9 mouse cellular contexts compared by ENCODE assay signal in the genomic region with DNA sequence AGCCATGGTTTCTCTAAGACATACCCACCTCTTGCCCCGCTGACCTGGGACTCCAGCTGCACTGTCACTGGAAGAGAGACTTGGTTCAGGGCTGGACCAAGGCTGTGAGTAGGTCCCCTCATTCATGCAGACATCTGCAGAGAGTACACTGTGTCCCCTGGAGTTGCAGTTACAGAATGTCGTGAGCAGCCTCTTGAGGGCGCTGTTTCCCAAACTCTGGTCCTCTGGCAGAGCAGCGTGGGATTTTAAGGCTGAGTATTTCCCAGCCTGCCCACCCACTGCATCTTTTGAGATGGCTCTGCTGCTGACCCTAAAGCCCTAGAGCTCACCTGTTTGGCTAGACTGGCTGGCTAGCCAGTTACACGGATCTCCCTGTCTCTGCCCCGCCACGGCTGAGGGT. TPM values are rescaled to one million over a fixed set of nuclear protein-coding genes. Genes with fewer than 3 reads are reported as not detected.
DNase-seq lines count a peak whose midpoint lies in the region; ATAC-seq and TF ChIP-seq lines count a peak whose summit lies in the region.
"Had no signal": no experiment of that assay in that cellular context is flagged by ENCODE, and none has a peak within 500 bp of the region (broad histone marks: within the 10 kb centered on the region; RNA-seq: fewer than 3 reads in every experiment).

No protein-coding gene starts in this region.

- H3K27ac ChIP-seq in lung, embryonic 14.5 days (ENCODE audit: low read depth) = no peak overlapping the region
- H3K27ac ChIP-seq in lung, postnatal 0 days (ENCODE audit: low read length) = no peak overlapping the region

- no peaks in the 10 kb centered on the region for H3K4me1 ChIP-seq in lung, embryonic 14.5 days (ENCODE audit: insufficient read depth)
- no peaks in the 10 kb centered on the region for H3K4me1 ChIP-seq in lung, postnatal 0 days (ENCODE audit: insufficient read depth, low read depth, low read length)

- TF ChIP-seq EP300 in lung, postnatal 0 days (IDR thresholded peaks at IDR 0.05) = no peak

- no peak overlapping the region for H3K4me3 ChIP-seq in lung, embryonic 14.5 days (ENCODE audit: low read depth, low read length)
- no peak overlapping the region for H3K4me3 ChIP-seq in lung, postnatal 0 days (ENCODE audit: low read depth, low read length)
- H3K4me3 ChIP-seq: erythroblast, embryonic 14.5 days had no signal

- peak; percentile 69 for DNase-seq in adrenal gland, postnatal 14 days
- DNase-seq in adrenal gland, adult 2 months = no peak
- no peak for DNase-seq in lung, embryonic 14.5 days
- DNase-seq in lung, adult 18-20 months = no peak
- DNase-seq in lung, postnatal 0 days (ENCODE audit: low spot score) = no peak
- peak; percentile 66 for DNase-seq in thymus, postnatal 0 days (ENCODE audit: low spot score)
- no peak for DNase-seq in cerebellum, postnatal 10 days

- H3K36me3 ChIP-seq in lung, embryonic 14.5 days (ENCODE audit: insufficient read depth) = no peaks in the 10 kb centered on the region
- no peaks in the 10 kb centered on the region for H3K36me3 ChIP-seq in lung, postnatal 0 days (ENCODE audit: insufficient read depth, low read length)

- TF ChIP-seq CTCF in lung, embryonic 14.5 days (IDR thresholded peaks at IDR 0.05; ENCODE audit: low read depth) = peak; percentile 18; the same call in 1 of the 2 replicates
- peak; percentile 55 for TF ChIP-seq CTCF in lung, postnatal 0 days (IDR thresholded peaks at IDR 0.05)

- no peak overlapping the region for H3K9ac ChIP-seq in lung, embryonic 14.5 days
- no peak overlapping the region for H3K9ac ChIP-seq in lung, postnatal 0 days (replicated peaks; ENCODE audit: low read depth)

- 49% methylated on average over 7 of the region's 7 CpGs for WGBS in lung, embryonic 14.5 days
- WGBS in lung, postnatal 0 days = 51% methylated on average over 7 of the region's 7 CpGs

- no peak overlapping the region for H3K4me2 ChIP-seq in lung, embryonic 14.5 days
- no peak overlapping the region for H3K4me2 ChIP-seq in lung, postnatal 0 days (replicated peaks; ENCODE audit: low read depth, low read length)

- H3K27me3 ChIP-seq in lung, embryonic 14.5 days (ENCODE audit: insufficient read depth, low read length) = no peaks in the 10 kb centered on the region
- no peaks in the 10 kb centered on the region for H3K27me3 ChIP-seq in lung, postnatal 0 days (replicated peaks; ENCODE audit: insufficient read depth, low read length)

- no peaks in the 10 kb centered on the region for H3K9me3 ChIP-seq in lung, embryonic 14.5 days (ENCODE audit: low read depth, low read length)
- no peaks in the 10 kb centered on the region for H3K9me3 ChIP-seq in lung, postnatal 0 days (ENCODE audit: low read length)

- no peak for ATAC-seq in lung, embryonic 14.5 days (ENCODE audit: insufficient read depth)
- no peak for ATAC-seq in lung, postnatal 0 days
- no peak for ATAC-seq in cerebellum, adult (ENCODE audit: insufficient number of reproducible peaks, low FRiP score, low TSS enrichment)

RNA-seq across cellular contexts. Expression of gene H2-Oa, which starts 1.2 kb away (rescaled TPM):
- 0.33 and 4.1 TPM in 2 replicates for total RNA-seq in adrenal gland, postnatal 14 days (2021)
- total RNA-seq in adrenal gland, adult 2 months (2021) = under 1 TPM in 1 of 2 experiments, not detected in 1; 0.62 TPM
- polyA plus RNA-seq in adrenal gland, adult 2 months (2012; rRNA removed) = 1.9 TPM in 2 replicates
- 0.26 TPM in 1 of 2 replicates, not detected in the other for polyA plus RNA-seq in lung, embryonic 14.5 days (2014; fragmentation: Nextera tagmentation; extraction: Ambion mirVana)
- 0.48 and 1.1 TPM in 2 replicates for polyA plus RNA-seq in lung, postnatal 0 days (2015; fragmentation: Nextera tagmentation; extraction: Ambion mirVana)
- 55.0 and 57.1 TPM in 2 replicates for polyA plus RNA-seq in thymus, postnatal 0 days (2015; fragmentation: Nextera tagmentation; extraction: Ambion mirVana)

RNA-seq across cellular contexts. Expression of gene H2-DMa, which starts 28.4 kb away (rescaled TPM):
- total RNA-seq in adrenal gland, postnatal 14 days (2021) = 8.0 and 18.8 TPM in 2 replicates
- 10 to 100 TPM; 14.4 to 18.9 TPM for total RNA-seq in adrenal gland, adult 2 months (2021)
- polyA plus RNA-seq in adrenal gland, adult 2 months (2012; rRNA removed) = 24.2 and 27.4 TPM in 2 replicates
- 9.8 and 15.5 TPM in 2 replicates for polyA plus RNA-seq in lung, embryonic 14.5 days (2014; fragmentation: Nextera tagmentation; extraction: Ambion mirVana)
- 20.7 and 23.9 TPM in 2 replicates for polyA plus RNA-seq in lung, postnatal 0 days (2015; fragmentation: Nextera tagmentation; extraction: Ambion mirVana)
- polyA plus RNA-seq in thymus, postnatal 0 days (2015; fragmentation: Nextera tagmentation; extraction: Ambion mirVana) = 113 and 114 TPM in 2 replicates

RNA-seq across cellular contexts. Expression of gene Brd2, which starts 31.5 kb away (rescaled TPM):
- 198 and 203 TPM in 2 replicates for total RNA-seq in adrenal gland, postnatal 14 days (2021)
- 100 to 1,000 TPM; 173 to 286 TPM for total RNA-seq in adrenal gland, adult 2 months (2021)
- 103 and 104 TPM in 2 replicates for polyA plus RNA-seq in adrenal gland, adult 2 months (2012; rRNA removed)
- polyA plus RNA-seq in lung, embryonic 14.5 days (2014; fragmentation: Nextera tagmentation; extraction: Ambion mirVana) = 153 TPM in 2 replicates
- polyA plus RNA-seq in lung, postnatal 0 days (2015; fragmentation: Nextera tagmentation; extraction: Ambion mirVana) = 80.2 and 80.3 TPM in 2 replicates
- polyA plus RNA-seq in thymus, postnatal 0 days (2015; fragmentation: Nextera tagmentation; extraction: Ambion mirVana) = 98.3 and 107 TPM in 2 replicates

RNA-seq across cellular contexts. Expression of gene Col11a2, which starts 51.7 kb away (rescaled TPM):
- 1.1 and 2.6 TPM in 2 replicates for total RNA-seq in adrenal gland, postnatal 14 days (2021)
- total RNA-seq in adrenal gland, adult 2 months (2021) = 1 to 10 TPM; 1.0 to 1.1 TPM
- 0.35 and 1.7 TPM in 2 replicates for polyA plus RNA-seq in adrenal gland, adult 2 months (2012; rRNA removed)
- polyA plus RNA-seq in lung, embryonic 14.5 days (2014; fragmentation: Nextera tagmentation; extraction: Ambion mirVana) = 4.3 and 5.0 TPM in 2 replicates
- polyA plus RNA-seq in lung, postnatal 0 days (2015; fragmentation: Nextera tagmentation; extraction: Ambion mirVana) = 0.25 and 0.44 TPM in 2 replicates
- 1.1 and 1.5 TPM in 2 replicates for polyA plus RNA-seq in thymus, postnatal 0 days (2015; fragmentation: Nextera tagmentation; extraction: Ambion mirVana)

RNA-seq across cellular contexts. Expression of gene H2-DMb2, which starts 52.2 kb away (rescaled TPM):
- 2.7 and 17.0 TPM in 2 replicates for total RNA-seq in adrenal gland, postnatal 14 days (2021)
- 1 to 10 TPM; 2.0 to 3.4 TPM for total RNA-seq in adrenal gland, adult 2 months (2021)
- polyA plus RNA-seq in adrenal gland, adult 2 months (2012; rRNA removed) = 1.3 and 2.3 TPM in 2 replicates
- 0.91 and 1.1 TPM in 2 replicates for polyA plus RNA-seq in lung, embryonic 14.5 days (2014; fragmentation: Nextera tagmentation; extraction: Ambion mirVana)
- 1.8 and 2.2 TPM in 2 replicates for polyA plus RNA-seq in lung, postnatal 0 days (2015; fragmentation: Nextera tagmentation; extraction: Ambion mirVana)
- polyA plus RNA-seq in thymus, postnatal 0 days (2015; fragmentation: Nextera tagmentation; extraction: Ambion mirVana) = 57.8 and 62.9 TPM in 2 replicates
- polyA plus RNA-seq: erythroblast, embryonic 14.5 days had no signal

Comparison
In these comparisons a context has a peak if more than half of its experiments do, and no peak if none do; other contexts are left out.
1. DNase-seq: peak in adrenal gland, postnatal 14 days (single experiment) and thymus, postnatal 0 days (single experiment); none in adrenal gland, adult 2 months (single experiment), lung, embryonic 14.5 days (single experiment), lung, adult 18-20 months (0 of 2), lung, postnatal 0 days (single experiment) and cerebellum, postnatal 10 days (0 of 2).
2. RNA of gene H2-Oa, which starts 1.2 kb away (polyA plus RNA-seq): 55.0 to 57.1 TPM in thymus, postnatal 0 days; 1.9 TPM in adrenal gland, adult 2 months, 0.48 to 1.1 TPM in lung, postnatal 0 days and 0.26 TPM in lung, embryonic 14.5 days; every median in the first group is over 10 times any median in the second.